Mouse (Mus musculus) layer of hippocampus, adult 18-20 months (tissue): ENCODE data around the gene Lgi4. TPM values are rescaled to one million over a fixed set of nuclear protein-coding genes. Genes with fewer than 3 reads are reported as not detected.
A peak's percentile ranks its signal among the peaks of the same experiment; 100 is the strongest.

Source experiments
- DNase-seq, 2 experiments: peaks; one replicate each; pipeline ENCODE4 v3.0.0; 2022; ENCODE audit warnings: low spot score in 2 of 2
- microRNA-seq, 2 experiments: library from miRNA; unstranded; fragments of <30 nt; microRNA quantifications; one replicate each; pipeline ENCODE4 v1.2.0; 2021
- total RNA-seq, 2 experiments: library from RNA; stranded (reverse); gene quantifications; 2 replicates each; pipeline ENCODE4 v1.2.3; 2021

Lgi4 gene
- total RNA-seq, 2 experiments from 2014 or later: 37.9 to 40.4 TPM

DNA sequence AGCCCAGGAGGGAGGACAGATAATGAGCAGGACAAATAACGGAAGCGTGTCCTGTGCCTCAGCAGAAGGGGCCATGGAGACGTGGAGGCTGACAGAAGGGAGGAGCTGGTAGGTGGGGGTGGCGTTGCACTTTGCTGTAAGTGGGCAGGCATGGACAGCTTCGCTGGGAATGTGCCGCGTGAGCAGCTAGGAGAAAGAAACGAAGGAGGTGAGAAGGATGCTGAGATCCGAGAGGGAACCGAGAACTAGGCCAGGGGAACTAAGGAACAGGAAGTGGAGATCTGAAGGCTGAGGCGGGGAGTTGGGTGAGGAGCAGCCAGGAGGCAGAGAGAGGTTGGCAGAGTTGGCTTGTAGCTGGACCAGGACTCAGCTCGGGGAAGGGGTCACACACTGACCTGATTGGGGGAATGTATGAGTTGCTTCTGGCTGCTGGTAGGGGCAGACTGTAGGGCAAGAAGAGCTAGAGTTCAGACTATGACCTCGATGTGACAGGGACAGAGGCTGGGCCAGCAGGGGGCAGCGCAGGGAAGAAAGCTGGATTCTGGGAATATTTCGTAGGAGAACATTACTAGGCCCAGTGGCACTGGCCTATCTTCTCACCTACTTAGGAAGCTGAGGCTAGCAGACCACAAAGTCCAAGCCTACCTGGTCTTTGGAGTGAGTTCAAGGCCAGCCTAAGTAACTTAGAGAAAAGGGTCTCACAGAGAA lies 46.1 kb downstream of the Lgi4 start:
- no peak for DNase-seq

DNA sequence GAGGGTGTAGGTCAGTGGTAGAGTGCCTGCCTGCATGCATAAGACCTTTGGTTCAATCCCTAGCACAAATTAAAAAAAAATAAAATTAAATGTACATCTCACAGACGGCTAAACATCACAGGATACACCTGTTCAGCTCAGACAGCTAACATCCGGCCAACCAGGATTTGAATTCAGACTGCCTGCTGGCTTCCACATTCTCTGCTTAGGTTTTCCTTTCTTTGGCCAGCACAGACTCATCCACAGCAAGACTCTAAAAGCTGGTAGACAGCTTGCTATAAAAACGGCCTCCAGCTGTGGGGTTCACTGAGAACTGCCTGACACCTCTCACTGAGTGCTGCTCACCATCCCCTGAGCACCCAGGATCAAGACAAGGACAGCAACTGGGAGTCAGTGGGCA lies 47.0 kb downstream of the Lgi4 start:
- DNase-seq: no peak

DNA sequence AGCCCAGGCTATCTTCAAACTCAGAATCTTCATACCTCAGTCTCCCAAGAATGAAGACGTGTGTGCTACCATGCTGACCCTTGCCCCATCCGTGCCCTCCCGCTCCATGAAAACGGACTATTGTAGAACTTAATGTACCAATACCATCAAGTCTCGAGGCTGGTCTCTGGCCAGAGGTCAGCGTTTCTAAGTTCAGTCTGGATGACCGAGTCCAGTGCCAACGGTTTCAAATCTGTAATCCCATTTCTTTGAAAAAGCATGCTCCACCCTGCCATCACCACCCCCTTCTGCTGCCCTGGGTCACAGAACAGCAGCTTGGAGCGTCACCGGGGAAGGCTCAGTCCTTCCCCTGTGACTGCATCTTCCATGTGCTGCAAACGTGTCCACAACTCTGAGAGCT lies 48.6 kb downstream of the Lgi4 start:
- no peak for DNase-seq

DNA sequence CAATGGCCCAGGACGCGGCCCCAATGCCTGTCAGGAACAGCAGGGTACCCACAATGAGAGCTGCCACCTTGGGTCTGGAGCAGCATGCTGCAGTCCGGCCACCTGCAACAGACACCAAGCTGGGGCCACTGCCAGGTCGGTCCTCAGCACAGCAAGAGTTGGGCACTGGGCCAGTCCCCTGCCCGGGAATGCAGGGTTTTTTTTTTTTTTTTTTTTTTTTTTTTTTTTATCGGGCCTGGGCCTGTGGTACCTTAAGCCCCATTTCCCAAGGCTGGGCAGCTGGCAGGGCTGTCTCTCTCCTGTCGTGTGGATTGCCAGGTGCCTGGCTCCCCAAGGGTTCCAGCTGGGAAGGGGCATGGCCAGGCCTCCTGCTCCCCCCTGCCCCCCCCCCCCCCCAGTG lies 49.9 kb downstream of the Lgi4 start:
- no peak for DNase-seq

DNA sequence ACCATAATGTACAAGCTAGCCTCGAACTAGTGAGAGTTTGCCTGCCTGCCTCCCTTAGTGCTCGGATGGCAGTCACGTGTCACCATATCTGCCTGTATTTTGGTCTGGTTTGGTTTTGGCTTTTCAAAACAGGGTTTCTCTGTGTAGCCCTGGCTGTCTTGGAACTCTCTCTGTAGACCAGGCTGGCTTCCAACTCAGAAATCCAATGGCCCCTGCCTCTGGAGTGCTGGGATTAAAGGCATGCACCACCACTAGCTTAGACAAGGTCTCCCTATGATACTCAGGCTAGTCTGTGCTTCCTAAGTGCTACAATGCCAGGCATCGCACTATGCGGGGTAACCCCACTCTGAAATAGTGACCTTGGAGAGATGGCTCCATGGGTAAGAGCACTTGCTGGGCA lies 50.7 kb downstream of the Lgi4 start:
- DNase-seq: no peak

GRCm38 (mm10) chr7:31110861-31111385 lies 51.8 kb downstream of the Lgi4 start:
- DNase-seq: no peak

DNA sequence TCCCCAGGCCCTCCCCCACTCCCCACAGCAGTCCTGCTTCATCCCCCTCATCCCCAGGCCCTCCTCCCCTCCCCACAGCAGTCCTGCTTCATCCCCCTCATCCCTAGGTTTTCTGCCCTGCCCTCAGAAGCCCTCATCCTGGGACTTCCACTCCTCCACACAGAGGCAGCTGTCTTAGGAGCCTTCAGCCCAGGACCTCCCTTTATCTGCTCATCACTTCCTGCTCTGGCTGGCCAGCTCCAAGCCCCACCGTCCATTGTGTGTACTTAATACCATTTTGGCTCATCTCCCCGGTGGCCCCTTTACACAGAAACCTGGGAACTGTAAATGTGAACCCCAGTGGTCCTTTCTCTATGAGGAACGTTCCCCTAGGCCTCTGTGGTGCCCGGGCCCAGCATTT lies 52.9 kb downstream of the Lgi4 start:
- no peak for DNase-seq

GRCm38 (mm10) chr7:31113800-31114199 lies 54.7 kb downstream of the Lgi4 start:
- no peak for DNase-seq

DNA sequence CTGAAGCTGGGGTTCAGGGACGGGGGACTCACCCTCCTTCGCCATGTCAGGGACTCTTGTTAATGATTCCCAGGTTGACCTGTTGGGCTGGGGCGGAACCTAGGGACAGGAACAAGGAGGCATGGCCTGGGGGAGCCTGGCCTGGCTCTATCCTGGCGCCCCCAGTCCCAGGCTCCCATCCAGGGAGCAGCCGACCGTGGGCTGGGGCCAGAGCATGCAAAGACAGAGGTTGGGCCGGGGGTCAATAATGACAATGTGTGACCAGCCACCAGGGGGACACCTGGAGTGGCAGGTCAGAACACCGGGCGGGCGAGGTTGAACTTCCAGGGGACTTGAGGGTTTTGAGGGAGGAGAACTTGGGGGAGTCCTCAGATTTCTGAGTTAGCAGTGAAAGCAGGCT lies 55.5 kb downstream of the Lgi4 start:
- DNase-seq: no peak

DNA sequence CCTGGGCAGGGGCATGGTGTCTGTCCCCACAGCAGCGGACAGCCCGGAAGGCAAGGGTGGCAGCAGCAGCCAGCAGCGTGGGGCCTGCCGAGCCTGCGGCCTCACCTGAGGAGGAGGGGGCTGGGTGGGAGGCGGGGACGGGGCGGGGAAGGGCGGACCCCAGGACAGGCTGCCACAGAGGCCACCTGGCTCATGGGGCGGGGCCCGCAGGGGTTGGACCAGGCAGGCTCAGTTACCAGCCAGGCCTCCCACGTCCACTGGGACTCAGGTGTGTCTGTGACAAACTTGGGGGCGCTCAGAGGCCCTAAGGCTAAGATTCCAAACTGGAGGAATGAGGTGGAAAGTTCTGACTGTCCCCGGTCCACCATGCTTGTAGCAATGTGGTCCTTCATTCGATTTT lies 56.0 kb downstream of the Lgi4 start, which contains the start of gene Hpn:
TSS of gene Hpn (minus strand) at position 109 of the 400 bp plus-strand sequence.
- DNase-seq: no peak

DNA sequence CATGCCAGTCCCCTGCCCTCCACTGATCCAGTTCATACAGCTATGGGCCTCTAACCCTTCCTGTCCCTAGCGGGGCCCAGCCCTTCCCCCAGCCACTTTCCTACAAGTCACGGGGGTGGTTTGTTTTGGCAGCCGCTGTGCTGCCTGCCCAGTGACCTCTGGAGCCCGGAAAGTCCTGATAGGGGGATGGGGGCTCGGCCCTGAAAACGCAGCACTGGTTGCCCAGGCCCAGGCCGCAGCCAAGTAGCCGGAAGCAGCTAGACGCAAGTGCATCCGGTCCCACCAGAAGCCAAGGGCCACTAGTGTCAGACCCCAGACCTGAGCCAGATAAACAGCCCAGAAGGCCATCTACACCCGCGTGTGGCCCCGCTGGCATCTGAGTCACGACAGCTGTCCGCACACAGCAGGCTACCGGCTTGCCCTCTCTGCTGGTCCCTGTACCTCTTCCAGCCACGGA lies 56.5 kb downstream of the Lgi4 start:
- DNase-seq: no peak

- DNase-seq: no peak
Observed at GRCm38 (mm10) chr7:31116721-31117145, 57.6 kb downstream of the Lgi4 start.

GRCm38 (mm10) chr7:31117465-31117864 lies 58.3 kb downstream of the Lgi4 start:
- peak; percentile 70 to 87 for DNase-seq

- DNase-seq: no peak
Observed at GRCm38 (mm10) chr7:31118486-31118885, 59.3 kb downstream of the Lgi4 start.

- DNase-seq: no peak
Observed at GRCm38 (mm10) chr7:31119556-31119955, 60.4 kb downstream of the Lgi4 start.

Small RNA genes within 50 kb of the gene (microRNA-seq; reads per million reads assigned to microRNA genes)
- 0 reads per million in 2 experiments for gene Mir7050

Other genes with a start within 250 kb of the Lgi4 start
- gene Ffar2, start 235.6 kb upstream of the Lgi4 start, total RNA-seq: not detected
- not detected for gene Ffar3, start 203.2 kb upstream of the Lgi4 start, total RNA-seq
- gene Ffar1, start 197.8 kb upstream of the Lgi4 start, total RNA-seq: not detected
- not detected for gene Cd22, start 179.0 kb upstream of the Lgi4 start, total RNA-seq
- 100 to 1,000 TPM; 155 to 176 TPM for gene Mag, start 144.5 kb upstream of the Lgi4 start, total RNA-seq
- not detected for gene Hamp2, start 134.7 kb upstream of the Lgi4 start, total RNA-seq
- gene Hamp, start 115.3 kb upstream of the Lgi4 start, total RNA-seq: not detected
- 100 to 1,000 TPM; 134 to 139 TPM for gene Usf2, start 102.5 kb upstream of the Lgi4 start, total RNA-seq
- gene Lsr, start 85.9 kb upstream of the Lgi4 start, total RNA-seq: 1 to 10 TPM; 6.6 to 7.6 TPM
- gene Fam187b, start 85.6 kb upstream of the Lgi4 start, total RNA-seq: under 1 TPM in 1 of 2 experiments, not detected in 1; 0.18 TPM
- gene Fxyd5, start 16.9 kb upstream of the Lgi4 start, total RNA-seq: 10 to 100 TPM; 16.8 to 21.5 TPM
- gene Fxyd7, start 7.9 kb upstream of the Lgi4 start, total RNA-seq: 100 to 1,000 TPM in 1 of 2 experiments, 10 to 100 TPM in 1; 87.4 to 103 TPM
- gene Fxyd1, start 2.1 kb upstream of the Lgi4 start, total RNA-seq: 100 to 1,000 TPM; 113 to 114 TPM
- under 1 TPM; 0.58 to 0.92 TPM for gene Fxyd3, start 17.4 kb downstream of the Lgi4 start, total RNA-seq
- 1 to 10 TPM; 4.3 to 7.0 TPM for gene Hpn, start 55.9 kb downstream of the Lgi4 start, total RNA-seq
- 100 to 1,000 TPM; 669 to 714 TPM for gene Scn1b, start 67.7 kb downstream of the Lgi4 start, total RNA-seq
- 100 to 1,000 TPM; 108 to 115 TPM for gene Gramd1a, start 96.6 kb downstream of the Lgi4 start, total RNA-seq
- not detected for gene Scgb2b2, start 231.2 kb downstream of the Lgi4 start, total RNA-seq
- gene Scgb1b2, start 232.5 kb downstream of the Lgi4 start, total RNA-seq: not detected